Mouse (Mus musculus) hindbrain, postnatal 0 days (tissue): Measurements from ENCODE around the gene Galk2. TPM values are rescaled to one million over a fixed set of nuclear protein-coding genes. Genes with fewer than 3 reads are reported as not detected.

ENCODE experiments used
- ATAC-seq: fragments of 200-750 bp; cut with Nextera tagmentation; 2 replicates; pipeline ENCODE4 v1.8.0; 2017; ENCODE audit warnings: mild to moderate bottlenecking, moderate TSS enrichment, moderate library complexity
- DNase-seq: peaks from one replicate; pipeline ENCODE4 v3.0.0-alpha.2; 2015; ENCODE audit warnings: low spot score
- H3K27ac ChIP-seq: fragments of 300-500 bp; sonication (generic); 2 replicates; pipeline ENCODE4 v1.5.1; 2014; ENCODE audit warnings: mild to moderate bottlenecking
- H3K27me3 ChIP-seq: fragments of 300-500 bp; sonication (generic); 2 replicates; pipeline ENCODE4 v1.6.1; 2014; ENCODE audit warnings: low read length, mixed read lengths; ENCODE audit not compliant: insufficient read depth
- H3K36me3 ChIP-seq: fragments of 300-500 bp; sonication (generic); 2 replicates; pipeline ENCODE4 v1.6.1; 2014; ENCODE audit warnings: low read length, mixed read lengths; ENCODE audit not compliant: insufficient read depth
- H3K4me1 ChIP-seq: fragments of 300-500 bp; sonication (generic); 2 replicates; pipeline ENCODE4 v1.6.1; 2014; ENCODE audit warnings: antibody characterized with exemption, low read length, mixed read lengths; ENCODE audit not compliant: insufficient read depth
- H3K4me2 ChIP-seq: fragments of 300-500 bp; sonication (generic); 2 replicates; pipeline ENCODE4 v1.6.1; 2014; ENCODE audit warnings: low read depth, mild to moderate bottlenecking, low read length, moderate library complexity, mixed read lengths
- H3K4me3 ChIP-seq: fragments of 300-500 bp; sonication (generic); 2 replicates; pipeline ENCODE4 v1.5.1; 2014; ENCODE audit warnings: low read length
- H3K9ac ChIP-seq: fragments of 300-500 bp; sonication (generic); replicated peaks from 2 replicates; pipeline ENCODE4 v1.6.1; 2014; ENCODE audit warnings: mild to moderate bottlenecking, low read length, moderate library complexity, mixed read lengths
- H3K9me3 ChIP-seq: fragments of 300-500 bp; sonication (generic); 2 replicates; pipeline ENCODE4 v1.6.1; 2016; ENCODE audit warnings: low read length, mixed read lengths
- CTCF ChIP-seq: IDR thresholded peaks from 2 replicates; pipeline ENCODE4 v1.5.1; 2016; ENCODE audit warnings: antibody characterized with exemption, control low read depth, low read depth
- WGBS: fragments of 180-500 bp; shearing (Covaris S2); extraction: QIAGEN DNeasy Blood & Tissue Kit; methylation state at CpG from one replicate; pipeline ENCODE4 v1.1.7; 2014; 5-methylcytosine and 5-hydroxymethylcytosine counted together
- polyA plus RNA-seq: library from polyadenylated mRNA; unstranded; fragments of >200 nt; fragmentation: Nextera tagmentation; extraction: Ambion mirVana; gene quantifications from 2 replicates; pipeline ENCODE4 v1.2.1, GENCODE M21; 2015
- total RNA-seq: library from RNA; depleted of rRNA; stranded (reverse); fragments of >200 nt; gene quantifications from 2 replicates; pipeline ENCODE4 v1.2.3, GENCODE M21; 2014; rRNA removed

Gene Galk2
- total and polyA plus RNA-seq, 2 experiments from 2014 or later = 28.9 to 30.0 TPM

DNA sequence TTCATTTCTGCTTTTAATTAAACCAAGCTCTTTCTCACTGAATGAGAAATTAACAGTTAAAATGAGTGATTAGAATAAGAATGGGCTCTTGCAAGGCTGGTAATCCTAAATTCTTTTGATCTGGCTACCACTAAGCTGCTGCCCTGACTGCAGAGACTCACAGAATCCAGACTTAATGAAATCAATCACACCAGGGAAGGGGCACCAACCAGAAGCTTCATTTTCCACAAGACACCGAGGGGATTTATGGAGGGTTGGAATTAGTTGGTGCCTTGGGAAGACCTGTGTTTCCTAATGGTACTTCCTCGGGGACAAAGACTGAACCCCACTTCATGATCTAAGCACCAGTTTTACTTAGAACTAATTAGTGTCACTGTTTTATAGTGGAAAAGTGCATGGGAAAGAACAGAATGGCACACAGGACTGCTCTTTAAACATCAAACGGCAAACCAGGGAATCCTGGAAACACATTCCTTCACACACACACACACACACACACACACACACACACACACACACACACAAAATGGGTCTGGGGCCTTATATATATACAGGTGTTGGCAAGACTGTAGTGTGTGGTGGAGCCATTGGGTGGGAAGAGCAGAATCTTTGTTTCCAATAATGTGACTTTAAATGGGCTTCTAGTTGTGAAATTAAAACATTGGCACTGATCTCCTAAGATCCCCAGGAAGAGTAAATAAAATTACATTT, 157.0 kb downstream of the Galk2 start:
- Histone ChIP-seq H3K27me3 (no peaks in the 10 kb centered on the region), H3K4me1 (no peaks in the 10 kb centered on the region), H3K4me3 (no peak overlapping the region), H3K27ac (no peak overlapping the region), H3K36me3 (no peaks in the 10 kb centered on the region), H3K9ac (no peak overlapping the region), H3K9me3 (no peaks in the 10 kb centered on the region), H3K4me2 (no peak overlapping the region)
- no peak for DNase-seq
- WGBS = 36% methylated on average over 3 of the region's 3 CpGs
- TF ChIP-seq CTCF = no peak
- no peak for ATAC-seq

DNA sequence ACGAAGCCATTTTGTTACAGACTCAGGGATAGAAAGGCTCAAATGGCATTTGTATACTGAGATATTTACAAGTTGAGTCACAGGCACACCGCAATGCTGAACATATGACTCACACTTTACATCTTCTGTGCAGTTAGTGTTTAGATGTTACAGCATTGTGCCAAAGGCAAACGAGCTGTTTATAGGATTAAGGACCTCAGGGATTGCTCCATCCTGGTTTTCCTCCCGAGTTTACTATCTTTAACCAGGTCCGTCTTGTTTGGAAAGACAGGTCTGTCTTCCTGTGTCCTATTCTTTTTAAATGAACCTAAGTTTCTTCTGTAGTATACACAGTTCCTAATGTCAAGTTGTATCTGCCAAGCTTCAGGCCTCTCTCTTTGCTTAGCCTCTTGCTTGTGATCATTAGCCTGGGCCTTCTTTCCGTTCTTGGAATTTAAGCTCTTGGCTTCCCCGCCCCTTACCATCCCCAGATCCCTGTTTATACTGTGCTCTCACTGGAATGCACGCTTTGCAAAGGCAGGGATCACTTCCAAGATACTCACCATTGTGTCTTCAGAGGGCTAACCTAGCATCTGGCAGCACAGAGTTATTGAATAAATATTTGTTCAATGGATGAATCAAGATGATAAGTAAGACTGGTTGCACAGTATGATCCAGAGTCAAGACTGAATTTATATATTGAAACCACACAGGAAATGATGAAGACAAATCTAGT, 172.4 kb downstream of the Galk2 start:
- no peaks in the 10 kb centered on the region for H3K4me1 ChIP-seq
- 72% methylated on average over 8 of the region's 8 CpGs for WGBS
- no peak overlapping the region for H3K4me3 ChIP-seq
- no peak for TF ChIP-seq CTCF
- H3K36me3 ChIP-seq = no peaks in the 10 kb centered on the region
- H3K27ac ChIP-seq = no peak overlapping the region
- H3K27me3 ChIP-seq = no peaks in the 10 kb centered on the region
- no peak overlapping the region for H3K4me2 ChIP-seq
- H3K9me3 ChIP-seq = no peaks in the 10 kb centered on the region
- no peak for DNase-seq
- no peak overlapping the region for H3K9ac ChIP-seq
- no peak for ATAC-seq

DNA sequence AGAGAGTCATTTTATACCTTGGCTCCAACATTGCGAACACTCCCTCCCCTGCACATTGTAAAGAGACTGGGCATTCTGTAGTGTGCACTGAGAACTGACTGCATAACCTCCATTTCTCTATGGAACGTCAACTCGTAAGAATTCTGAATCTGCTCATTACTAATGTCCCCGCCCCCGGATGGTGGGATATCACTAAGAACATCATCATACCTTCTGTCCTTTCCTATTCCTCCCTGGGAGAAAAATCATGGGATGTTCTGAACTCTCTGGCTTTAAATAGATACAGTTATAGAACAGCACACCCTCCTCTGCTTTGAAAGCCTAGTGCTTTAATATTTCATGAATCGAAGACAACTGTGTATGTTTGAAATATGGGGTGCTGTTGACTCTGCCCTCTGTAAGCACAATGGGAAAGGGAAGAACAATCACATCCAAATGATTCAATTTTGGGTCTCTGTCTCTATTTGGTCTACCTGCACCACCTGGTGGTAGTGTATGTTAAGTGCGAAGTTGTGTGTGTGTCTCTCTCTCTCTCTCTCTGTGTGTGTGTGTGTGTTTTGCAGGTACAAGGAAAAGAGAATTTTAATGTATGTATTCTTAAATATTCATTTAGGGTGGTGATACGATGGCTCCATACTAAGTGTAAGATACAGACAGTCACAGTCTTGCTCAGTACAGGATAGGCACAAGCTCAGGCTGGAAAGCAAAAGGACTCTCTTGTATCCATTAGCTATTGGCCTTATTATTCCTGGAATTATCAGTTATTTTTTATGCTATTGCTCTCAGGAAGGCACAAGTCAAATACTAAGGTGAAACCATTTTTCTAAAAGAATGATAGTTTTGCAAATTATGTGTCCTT, 174.4 kb downstream of the Galk2 start:
- Histone ChIP-seq H3K4me1 (no peaks in the 10 kb centered on the region), H3K9me3 (no peaks in the 10 kb centered on the region), H3K4me2 (no peak overlapping the region), H3K9ac (no peak overlapping the region), H3K4me3 (no peak overlapping the region), H3K27me3 (no peaks in the 10 kb centered on the region), H3K27ac (no peak overlapping the region), H3K36me3 (no peaks in the 10 kb centered on the region)
- peak; percentile 79 for TF ChIP-seq CTCF
- ATAC-seq = peak; percentile 56; the same call in 1 of the 2 replicates
- DNase-seq = peak; percentile 54
- WGBS = 80% methylated on average over 8 of the region's 8 CpGs

Other genes starting within 250 kb of the Galk2 start
- gene Cep152, start 234.0 kb upstream of the Galk2 start, total RNA-seq = 1.5 and 2.4 TPM in 2 replicates
- 1.6 and 1.9 TPM in 2 replicates for gene Cep152, start 234.0 kb upstream of the Galk2 start, polyA plus RNA-seq
- gene Eid1, start 186.0 kb upstream of the Galk2 start, total RNA-seq = 262 and 346 TPM in 2 replicates
- gene Eid1, start 186.0 kb upstream of the Galk2 start, polyA plus RNA-seq = 393 and 394 TPM in 2 replicates
- 9.1 and 11.1 TPM in 2 replicates for gene Shc4, start 135.0 kb upstream of the Galk2 start, total RNA-seq
- gene Shc4, start 135.0 kb upstream of the Galk2 start, polyA plus RNA-seq = 3.9 and 4.5 TPM in 2 replicates
- gene Secisbp2l, start 76.2 kb upstream of the Galk2 start, total RNA-seq = 43.5 and 47.4 TPM in 2 replicates
- 26.6 and 27.8 TPM in 2 replicates for gene Secisbp2l, start 76.2 kb upstream of the Galk2 start, polyA plus RNA-seq
- gene Cops2, start within 50 bp of the Galk2 start, total RNA-seq = 35.1 and 40.6 TPM in 2 replicates
- gene Cops2, start within 50 bp of the Galk2 start, polyA plus RNA-seq = 53.8 and 54.8 TPM in 2 replicates
- 0.11 and 0.42 TPM in 2 replicates for gene Fgf7, start 175.5 kb downstream of the Galk2 start, total RNA-seq
- gene Fgf7, start 175.5 kb downstream of the Galk2 start, polyA plus RNA-seq = 0.55 and 0.59 TPM in 2 replicates